Mouse (Mus musculus) cerebellum, postnatal 25 days (tissue): ENCODE measurements around the gene Foxl1.

Experiments used
- DNase-seq, 2 experiments: peaks; one replicate each; pipeline ENCODE4 v3.0.0; 2021; ENCODE audit warnings: mixed read lengths in 2 of 2

Foxl1 gene

DNA sequence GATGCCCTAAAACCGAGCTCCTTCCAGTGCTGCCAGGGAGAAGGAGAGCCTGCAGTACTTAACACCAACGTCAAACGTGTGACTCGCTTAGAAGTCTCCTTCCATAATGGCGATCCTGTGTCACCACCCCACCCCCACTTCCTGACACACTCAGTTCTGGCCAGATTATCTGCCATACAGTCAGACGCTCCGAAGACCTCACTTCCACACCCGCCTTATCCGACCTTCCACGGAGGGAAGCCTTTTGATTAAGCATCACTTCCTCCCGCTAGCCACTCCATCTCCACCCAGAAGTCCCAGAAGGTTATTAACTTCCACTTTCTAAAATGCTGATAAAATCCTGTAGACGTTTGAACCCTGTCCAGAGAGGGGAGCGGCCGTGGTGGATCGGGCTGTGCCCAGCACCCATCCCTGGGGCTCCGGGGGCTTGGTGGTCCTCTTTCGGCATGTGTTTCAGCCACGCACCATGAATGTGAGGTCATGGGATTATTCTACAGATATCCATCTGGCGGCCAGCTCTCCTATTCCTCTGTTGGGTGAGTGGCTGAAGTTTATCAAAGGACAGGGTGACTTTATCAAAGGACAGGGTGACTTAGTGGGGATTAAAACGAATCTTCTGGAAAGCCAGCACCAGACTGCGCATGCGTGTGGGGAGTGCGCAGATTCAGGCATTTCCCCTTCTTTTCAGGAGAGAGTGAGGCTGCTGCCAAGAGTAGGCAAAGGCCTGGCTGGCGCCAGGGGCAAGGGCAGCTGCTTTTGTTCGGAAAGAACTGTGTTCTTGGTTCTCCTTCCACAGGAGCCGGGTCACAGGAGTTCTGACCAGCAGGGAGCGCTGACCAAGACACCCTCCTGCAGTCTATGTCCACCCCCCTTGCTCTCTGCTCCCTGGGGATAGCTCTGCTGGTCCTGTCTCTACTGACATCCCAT is 43.1 kb downstream of the Foxl1 start:
- peak in 1 of 2 experiments; percentile 22 for DNase-seq

DNA sequence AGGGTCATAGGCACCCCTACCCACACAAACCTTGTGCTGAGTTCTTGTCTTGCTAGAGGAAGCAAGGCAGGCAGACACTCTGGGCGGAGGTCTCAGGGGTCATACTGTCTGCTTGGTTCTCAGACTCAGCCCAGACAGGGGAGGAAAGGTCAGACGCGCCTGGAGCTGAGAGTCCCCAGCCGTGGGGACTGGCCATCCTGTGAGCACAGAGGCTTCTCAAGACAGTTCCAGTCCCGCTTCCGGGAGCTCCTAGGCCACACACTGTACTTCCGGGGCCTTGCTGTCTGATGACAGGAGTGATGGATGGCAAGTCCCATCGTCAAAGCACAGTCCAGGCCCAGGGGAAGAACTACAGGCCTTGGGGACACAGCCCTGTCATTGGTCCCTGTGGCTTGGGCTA is 44.8 kb downstream of the Foxl1 start:
- DNase-seq = no peak

DNA sequence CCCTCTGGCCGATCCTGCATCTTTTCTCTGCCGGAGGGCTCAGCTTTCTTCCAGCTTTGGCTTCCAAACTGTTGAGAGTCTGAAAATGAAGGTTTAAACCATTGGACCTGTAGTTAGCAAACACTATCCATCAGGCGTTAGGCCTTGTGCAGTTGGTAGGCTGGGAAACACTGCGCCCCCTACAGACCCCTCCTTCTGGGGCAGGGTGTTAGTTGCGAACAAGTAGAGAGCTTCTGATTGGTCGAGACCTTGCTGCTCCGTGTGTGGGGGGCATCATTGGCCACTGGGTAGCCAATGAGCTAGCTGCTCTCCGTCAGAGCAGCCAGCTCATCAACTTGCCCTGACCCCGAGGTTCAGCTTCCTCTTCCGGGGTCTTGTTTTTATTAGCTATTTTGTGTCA is 46.4 kb downstream of the Foxl1 start:
- DNase-seq = no peak

DNA sequence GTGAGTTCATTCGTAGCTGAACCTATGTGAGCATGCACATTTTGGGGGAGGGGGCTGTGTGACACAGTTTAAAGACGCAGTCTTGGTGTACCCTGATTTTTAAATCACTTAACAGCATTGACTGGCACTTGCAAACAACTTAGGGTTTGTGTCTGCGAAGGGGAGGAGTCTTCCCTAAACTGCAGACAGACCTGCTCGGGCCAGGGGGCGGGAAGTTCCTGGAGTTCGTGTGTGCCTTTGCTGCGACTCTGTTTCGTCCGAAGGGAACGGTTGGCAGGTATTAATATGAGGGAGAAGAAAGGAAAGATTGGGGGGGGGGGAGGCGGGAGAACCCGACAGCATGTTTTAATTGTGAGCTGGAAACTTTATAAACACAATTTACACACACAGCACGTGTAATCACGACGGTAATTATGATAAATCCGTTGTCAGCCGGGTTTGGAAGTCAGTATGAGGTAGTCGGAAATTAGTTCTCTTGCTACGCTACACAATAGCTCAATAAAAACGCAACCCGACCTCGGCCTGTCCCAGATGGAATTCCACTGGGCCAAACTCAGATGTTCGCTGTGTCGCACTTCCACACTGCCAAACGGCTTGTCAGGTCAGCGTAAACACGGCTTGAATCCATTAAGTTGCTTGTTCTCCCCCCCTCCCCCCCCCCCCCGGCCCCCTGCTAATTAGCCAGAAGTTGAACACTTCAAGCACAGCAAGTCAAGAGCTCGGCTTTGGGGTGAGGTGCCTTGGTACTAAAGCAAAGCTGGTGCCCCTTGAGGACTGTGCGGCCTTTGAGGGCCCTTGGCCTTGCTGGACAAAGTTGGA is 47.2 kb downstream of the Foxl1 start:
- no peak for DNase-seq

DNA sequence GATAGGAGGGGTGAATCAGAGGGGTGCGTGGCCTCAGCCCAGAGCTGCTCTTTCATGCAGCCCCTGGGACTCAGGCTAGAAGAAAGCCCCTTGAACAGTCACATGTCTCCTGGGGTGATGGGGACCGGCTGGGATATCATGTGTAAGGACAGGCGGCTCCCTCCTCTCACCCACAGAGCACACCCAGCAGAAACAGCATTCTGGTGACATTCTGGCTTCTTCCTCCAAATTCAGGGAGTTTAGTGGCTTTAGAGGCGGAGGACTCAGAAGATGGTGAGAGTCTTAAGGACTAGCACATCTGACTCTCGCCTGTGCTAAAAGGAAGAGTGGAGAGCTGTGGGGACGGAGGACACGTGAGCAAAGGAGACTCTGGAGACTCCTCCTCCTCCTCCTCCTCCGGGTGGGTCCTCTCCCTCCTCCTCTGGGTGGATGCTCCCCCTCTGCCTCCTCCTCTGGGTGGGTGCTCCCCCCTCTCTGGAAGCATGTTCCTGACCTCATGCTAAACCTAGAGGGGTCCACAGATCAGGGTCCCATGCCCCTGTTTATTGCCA is 47.9 kb downstream of the Foxl1 start:
- DNase-seq = no peak

DNA sequence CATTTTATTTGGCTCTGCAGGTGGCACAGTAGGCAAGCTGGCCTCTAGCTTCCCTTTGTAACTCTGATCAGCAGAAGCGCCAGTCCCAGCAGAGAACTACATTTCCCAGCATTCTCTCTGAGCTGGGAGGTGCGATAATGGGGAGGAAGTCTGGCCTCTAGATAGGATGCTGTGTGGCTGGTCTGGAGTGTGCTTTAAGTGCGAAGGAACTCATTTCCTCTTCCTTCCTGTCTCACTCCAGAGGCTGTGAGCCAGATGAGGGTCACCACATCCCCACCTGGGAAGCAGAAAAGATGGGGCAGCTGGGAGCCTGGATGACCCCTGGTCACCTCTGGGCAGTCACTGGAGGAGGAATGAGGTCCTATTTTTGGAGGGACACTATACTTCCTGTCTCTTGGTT is 48.6 kb downstream of the Foxl1 start:
- DNase-seq = no peak
